Mouse (Mus musculus): Measurements from ENCODE around the gene Defb36.

Defb36 gene

DNA sequence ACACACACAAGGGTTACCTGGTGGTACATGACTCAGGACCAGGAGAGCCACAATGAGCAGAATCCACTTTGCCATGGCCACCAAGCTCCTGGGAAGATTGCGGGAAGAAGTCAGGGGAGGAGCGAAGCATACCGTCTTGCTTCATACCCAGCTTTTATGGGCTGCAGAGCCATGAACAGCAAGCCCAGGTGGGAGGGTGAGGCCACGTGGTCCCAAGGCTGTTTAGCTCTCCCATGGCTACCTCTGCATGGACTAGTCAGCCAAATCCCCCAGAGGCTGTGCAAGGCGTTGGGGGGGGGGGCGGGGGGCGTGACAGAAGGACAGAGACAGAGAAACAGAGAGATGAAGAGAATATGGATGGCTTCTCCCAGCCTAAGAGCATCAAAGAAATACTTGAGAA, 18.8 kb downstream of the Defb36 start, which contains the start of gene Defb25:
TSS of gene Defb25 (minus strand) at position 101 of the 400 bp plus-strand sequence.
- no peak for DNase-seq

GRCm38 (mm10) chr2:152624566-152624965, 20.4 kb downstream of the Defb36 start:
- DNase-seq, result no peak

GRCm38 (mm10) chr2:152625256-152625655, 21.1 kb downstream of the Defb36 start:
- no peak for DNase-seq

DNA sequence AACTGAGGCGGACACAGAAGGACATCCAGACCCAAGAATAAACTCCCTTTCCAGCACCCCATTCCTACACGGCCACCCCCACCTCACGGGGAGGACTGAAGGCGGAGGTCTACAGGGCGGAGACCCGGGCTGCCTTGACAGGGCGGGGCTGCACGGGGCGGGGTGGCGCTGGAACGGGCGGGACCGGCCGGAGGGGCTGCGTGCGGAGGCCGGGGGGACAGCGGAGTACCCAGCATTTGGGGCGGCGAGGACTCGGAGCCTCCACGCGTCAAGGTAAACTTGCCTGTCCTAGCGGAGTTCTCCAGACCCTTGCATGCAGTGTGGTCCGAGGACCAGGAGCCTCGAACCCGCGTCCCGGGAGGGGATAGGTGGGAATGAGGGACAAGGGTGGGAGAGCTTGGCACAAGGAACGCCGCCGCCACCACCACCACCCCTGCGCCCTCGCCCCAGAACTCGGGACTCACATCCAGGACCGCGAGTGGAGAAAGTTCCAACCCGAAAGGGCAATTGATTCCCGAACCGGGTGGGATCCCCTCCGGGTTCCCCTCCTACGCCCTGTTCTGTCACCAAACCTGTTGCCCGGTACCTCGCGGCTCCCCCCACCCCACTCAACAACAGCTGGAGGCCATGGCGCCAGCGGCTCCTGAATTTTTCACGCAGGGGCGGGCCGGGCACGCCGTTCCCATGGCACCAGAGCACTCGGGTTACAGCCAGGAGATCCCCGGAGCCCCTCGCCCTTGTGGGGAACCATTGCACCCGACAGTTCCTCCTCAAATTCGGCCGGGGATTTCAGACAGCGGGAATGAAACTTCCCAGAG, 22.9 kb downstream of the Defb36 start, which contains the start of gene Rem1:
TSS of gene Rem1 (plus strand) at position 178 of the 818 bp plus-strand sequence.
- no peak for DNase-seq

DNA sequence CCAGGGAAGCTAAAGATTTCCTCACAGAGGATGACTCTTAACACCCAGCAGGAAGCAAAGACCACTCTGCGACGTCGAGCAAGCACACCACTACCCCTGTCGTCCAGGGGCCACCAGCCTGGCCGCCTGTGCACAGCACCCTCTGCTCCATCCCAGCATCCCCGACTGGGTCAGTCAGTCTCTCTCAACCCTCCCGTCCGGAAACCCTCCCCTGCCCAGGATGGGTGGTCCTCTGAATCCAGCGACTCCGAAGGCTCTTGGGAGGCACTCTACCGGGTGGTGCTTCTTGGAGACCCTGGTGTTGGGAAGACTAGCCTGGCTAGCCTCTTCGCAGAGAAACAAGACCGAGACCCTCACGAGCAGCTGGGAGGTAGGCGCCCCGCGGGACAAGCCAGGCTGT, 23.9 kb downstream of the Defb36 start:
- DNase-seq, result no peak

DNA sequence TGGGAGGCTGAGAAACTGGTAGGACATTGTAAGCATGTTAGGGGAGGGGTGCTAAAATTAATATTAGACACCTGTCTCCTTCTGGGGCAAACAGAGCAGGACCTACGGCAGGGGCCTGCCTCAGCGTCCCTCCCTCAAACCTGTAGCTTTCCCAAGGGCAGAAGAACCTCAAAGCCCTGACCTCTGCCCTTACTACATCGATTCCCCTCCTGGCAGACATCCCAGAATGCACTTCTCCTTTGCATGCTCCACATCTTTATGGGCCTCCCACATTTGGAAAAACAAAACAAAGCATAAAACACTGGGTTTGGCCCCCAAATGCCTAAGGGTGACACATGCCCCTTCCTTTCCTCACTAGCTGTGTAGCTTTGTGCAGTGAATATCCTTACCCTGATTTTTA, 25.1 kb downstream of the Defb36 start:
- DNase-seq, result no peak

DNA sequence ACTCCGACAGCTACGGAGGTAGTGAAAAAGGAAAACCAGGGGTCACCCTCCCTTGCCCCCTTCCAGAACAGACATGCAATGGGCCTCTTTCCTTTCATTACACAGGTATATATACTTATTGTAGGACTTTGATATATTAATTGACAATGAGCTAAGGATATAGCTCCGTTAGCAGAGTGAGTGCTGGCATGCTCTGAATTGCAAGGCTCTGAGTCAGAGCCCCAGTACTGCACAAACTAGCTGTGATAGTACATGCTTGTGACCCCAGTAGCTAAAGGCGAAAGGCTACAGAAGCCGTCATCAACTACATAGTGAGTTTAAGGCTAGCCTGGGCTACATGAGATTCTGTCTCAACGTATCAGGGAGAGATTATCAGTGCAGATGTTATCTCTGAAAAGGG, 25.8 kb downstream of the Defb36 start:
- no peak for DNase-seq

GRCm38 (mm10) chr2:152633334-152633733, 29.2 kb downstream of the Defb36 start:
- no peak for DNase-seq

DNA sequence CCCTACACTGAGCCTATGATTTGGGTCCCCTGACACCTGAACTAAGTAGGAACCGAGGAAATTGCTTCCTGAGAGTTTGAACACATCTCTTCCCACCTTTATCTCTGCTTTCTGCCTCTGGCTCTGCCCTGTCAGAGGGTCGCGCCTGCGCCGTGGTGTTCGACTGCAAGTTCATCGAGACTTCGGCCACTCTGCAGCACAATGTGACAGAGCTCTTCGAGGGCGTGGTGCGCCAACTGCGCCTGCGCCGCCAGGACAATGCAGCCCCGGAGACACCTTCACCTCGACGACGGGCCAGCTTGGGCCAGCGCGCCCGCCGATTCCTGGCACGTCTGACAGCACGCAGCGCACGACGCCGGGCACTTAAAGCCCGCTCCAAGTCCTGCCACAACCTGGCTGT, 30.2 kb downstream of the Defb36 start:
- DNase-seq, result no peak

- no peak for DNase-seq
Observed at GRCm38 (mm10) chr2:152636246-152637005, 32.3 kb downstream of the Defb36 start.

GRCm38 (mm10) chr2:152637006-152637322, 32.8 kb downstream of the Defb36 start:
- DNase-seq, result no peak

DNA sequence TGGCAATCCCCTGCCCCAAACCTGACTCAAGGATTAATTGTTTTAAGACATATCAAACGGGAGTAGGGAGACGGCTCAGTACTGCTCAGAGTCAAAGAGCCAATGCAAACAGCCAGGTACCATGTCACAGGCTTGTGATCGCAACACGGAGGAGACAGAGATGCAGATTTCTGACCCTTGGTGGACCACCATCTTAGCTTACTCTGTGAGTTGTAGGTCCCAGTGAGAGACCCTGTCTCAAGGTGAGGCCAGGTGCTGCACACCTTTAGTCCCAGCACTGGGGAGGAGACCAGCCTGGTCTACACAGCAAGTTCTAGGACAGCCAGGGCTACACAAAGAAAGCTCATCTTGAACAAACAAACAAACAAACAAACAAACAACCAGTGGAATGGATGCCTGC, 33.3 kb downstream of the Defb36 start:
- DNase-seq, result no peak

GRCm38 (mm10) chr2:152638865-152639264, 34.7 kb downstream of the Defb36 start:
- DNase-seq, result no peak

DNA sequence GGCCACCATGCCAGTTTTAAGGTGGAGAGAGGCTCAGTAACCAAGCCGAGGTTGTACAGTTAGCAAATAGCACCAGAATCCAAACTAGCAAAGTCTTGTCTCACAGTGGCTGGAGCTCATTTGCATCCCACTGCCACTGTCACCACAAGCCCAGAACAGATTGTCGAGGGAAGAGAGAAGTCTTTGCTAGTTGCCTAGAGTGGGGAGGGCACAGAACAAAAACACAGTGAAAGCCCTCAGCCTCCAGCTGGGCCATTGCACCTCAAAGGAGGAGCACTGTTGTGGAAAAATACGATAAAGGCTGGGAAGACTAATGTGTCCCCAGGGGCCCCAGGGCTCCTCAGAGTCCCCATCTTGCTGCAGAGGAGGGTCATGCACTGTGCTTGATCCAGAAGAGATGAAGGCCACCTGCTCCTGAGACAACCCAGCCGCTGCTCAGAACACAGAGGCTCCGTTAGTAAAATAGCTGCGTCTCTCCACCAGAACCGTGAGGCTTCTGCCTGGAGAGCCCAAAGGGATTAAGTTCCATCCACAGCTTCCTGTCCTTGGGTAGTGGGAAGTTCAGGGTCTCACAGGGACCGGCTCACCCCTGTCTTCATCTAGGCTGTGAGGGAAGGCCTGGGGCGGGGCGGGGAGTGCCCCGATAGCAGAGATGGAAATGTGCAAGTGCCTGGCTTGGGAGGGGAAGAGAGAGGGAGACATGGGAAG, 35.4 kb downstream of the Defb36 start:
- DNase-seq, result no peak

DNA sequence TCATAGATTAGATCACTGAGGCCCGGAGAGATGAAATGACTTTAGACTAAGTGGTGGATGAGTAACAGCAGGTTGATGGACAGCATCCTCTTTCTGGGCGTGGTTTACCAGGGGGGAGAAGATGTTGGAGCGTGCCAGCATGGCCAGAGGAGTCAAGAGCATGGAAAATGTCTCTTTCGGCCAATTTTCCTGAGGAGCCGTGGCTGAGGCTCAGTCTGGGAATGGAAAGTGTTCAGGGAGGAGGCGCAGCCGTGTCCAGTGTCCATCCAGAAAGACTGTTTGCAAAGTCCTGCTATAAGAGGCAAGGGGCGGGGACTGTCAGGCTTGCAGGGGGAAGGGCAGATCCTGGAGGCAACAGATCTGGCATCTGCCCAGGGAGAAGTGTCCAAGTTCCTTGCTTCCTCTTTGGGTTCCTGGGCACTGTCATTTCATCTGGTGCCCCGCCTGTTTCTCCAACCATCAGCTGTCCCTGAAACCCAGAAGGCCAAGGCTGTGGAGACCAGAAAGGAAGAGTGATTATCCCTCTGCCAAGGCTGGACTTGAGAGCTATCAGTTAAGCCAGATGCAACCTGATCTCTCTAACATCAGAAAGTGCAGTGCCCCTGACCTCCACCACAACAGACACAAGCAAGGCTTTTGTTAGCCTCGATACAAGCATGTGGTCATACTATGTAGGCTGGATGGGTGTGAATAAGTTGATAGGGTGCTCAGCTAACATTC, 48.9 kb downstream of the Defb36 start:
- DNase-seq, result no peak

DNA sequence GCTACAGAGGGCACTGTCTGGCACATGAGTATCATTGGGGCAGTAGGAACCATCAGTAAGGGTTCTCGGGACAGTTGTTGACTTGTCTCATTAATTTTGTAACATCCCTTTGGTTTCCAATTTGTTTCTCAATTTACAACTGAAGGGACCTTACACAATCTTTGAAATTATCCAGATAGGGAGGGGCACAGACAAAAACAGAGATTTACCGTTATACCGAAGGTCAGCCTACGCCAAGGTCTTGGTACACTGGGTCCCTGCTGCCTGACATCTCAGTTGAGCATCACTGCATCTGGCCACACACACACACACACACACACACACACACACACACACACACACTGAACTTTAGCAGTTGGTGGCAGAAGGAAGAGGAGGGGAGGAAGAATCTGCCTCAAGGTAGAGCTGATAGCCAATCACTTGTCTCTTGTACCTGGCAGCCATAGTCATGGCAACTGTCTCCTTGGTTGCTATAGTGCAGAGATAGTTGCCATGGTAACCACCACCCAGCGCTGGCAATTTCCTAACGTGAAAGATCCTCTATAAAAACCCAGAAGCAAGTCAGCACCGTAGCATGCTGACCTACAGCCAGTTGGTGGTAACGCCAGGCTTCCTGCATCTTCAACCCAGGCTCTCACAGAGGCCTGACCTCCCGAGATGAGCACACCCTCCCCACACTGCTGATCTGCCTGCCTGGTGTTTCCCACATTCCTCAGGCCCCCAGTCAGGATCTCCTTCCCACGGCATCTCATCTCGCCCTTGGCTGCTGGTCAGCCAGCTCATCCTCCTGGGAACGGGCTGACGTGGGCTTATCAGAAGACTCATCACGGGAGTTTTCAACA, 50.0 kb downstream of the Defb36 start:
- DNase-seq, result no peak

- no peak for DNase-seq
Observed at GRCm38 (mm10) chr2:152657398-152657797, 53.3 kb downstream of the Defb36 start.

DNA sequence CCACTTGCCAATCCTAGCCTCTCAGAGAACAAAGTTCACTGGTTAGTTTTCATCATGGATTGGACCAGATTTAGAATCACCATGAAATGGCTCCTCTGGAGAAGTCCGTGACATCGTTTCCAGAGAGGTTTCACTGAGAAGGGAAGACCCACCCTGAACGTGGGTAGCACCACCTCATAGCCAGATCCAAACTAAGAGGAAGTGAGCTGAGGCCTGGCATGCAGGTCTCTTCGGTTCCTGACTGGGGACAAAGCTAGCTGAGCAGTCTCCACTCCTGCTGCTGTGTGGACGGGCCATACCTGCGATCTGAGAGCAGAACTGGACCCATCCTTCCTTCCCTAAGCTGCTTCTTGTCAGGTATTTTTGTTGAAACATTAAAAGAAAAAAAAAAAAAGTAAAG, 57.0 kb downstream of the Defb36 start:
- DNase-seq, result no peak
